Comparison of ENCODE assay signal across 27 mouse cellular contexts in the genomic region with DNA sequence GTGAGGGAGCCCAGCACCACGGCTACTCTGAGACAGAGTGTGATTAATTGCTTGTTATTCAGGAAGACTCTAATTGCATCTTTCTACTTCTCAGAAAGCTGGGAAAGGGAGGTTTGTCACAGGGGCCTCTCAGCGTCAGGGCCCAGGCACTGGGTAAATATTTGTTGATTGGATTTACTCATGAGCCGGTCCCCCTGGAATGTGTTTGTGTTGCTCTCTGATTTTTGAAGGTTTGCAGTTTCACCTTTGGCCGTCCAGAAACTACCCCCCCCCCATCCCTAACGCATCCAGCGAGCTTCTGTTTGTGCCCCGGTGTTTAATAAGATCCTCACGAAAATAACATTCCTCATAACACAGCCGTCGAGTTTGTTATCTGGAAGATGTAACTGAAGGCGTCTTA.
DNase-seq lines count a peak whose midpoint lies in the region; ATAC-seq and TF ChIP-seq lines count a peak whose summit lies in the region.
"Had no signal": no experiment of that assay in that cellular context is flagged by ENCODE, and none has a peak within 500 bp of the region (broad histone marks: within the 10 kb centered on the region; RNA-seq: fewer than 3 reads in every experiment).

No protein-coding gene starts in this region.

- H3K36me3 ChIP-seq in liver, embryonic 11.5 days (ENCODE audit: control insufficient read depth, insufficient read depth, low read length): peaks cover 6% of the 10 kb centered on the region
- H3K36me3 ChIP-seq in hindbrain, postnatal 0 days (ENCODE audit: insufficient read depth, low read length): no peaks in the 10 kb centered on the region
- no peaks in the 10 kb centered on the region for H3K36me3 ChIP-seq in liver, embryonic 16.5 days (ENCODE audit: control insufficient read depth, insufficient read depth)
- H3K36me3 ChIP-seq in neural tube, embryonic 15.5 days: no peaks in the 10 kb centered on the region

- H3K4me3 ChIP-seq in liver, embryonic 11.5 days (ENCODE audit: low read depth, low read length): no peak overlapping the region
- peak overlapping the region; percentile 45; the same call in 1 of the 2 replicates for H3K4me3 ChIP-seq in hindbrain, postnatal 0 days (ENCODE audit: low read length)
- H3K4me3 ChIP-seq in liver, embryonic 16.5 days (ENCODE audit: low read depth, low read length): no peak overlapping the region
- H3K4me3 ChIP-seq in neural tube, embryonic 15.5 days (replicated peaks): peak overlapping the region; percentile 14
- H3K4me3 ChIP-seq: forebrain, embryonic 13.5 days; heart, adult 2 months; heart, embryonic 13.5 days; myocyte had no signal

- no peak overlapping the region for H3K9ac ChIP-seq in liver, embryonic 11.5 days (ENCODE audit: low read depth, low read length)
- peak overlapping the region; percentile 44; the same call in 1 of the 2 replicates for H3K9ac ChIP-seq in hindbrain, postnatal 0 days (replicated peaks; ENCODE audit: low read length)
- H3K9ac ChIP-seq in liver, embryonic 16.5 days (ENCODE audit: low read depth, low read length): no peak overlapping the region; the same call in 1 of the 2 replicates
- H3K9ac ChIP-seq in neural tube, embryonic 15.5 days (replicated peaks): no peak overlapping the region; the same call in 1 of the 2 replicates
- H3K9ac ChIP-seq: forebrain, embryonic 13.5 days; heart, embryonic 13.5 days; liver, embryonic 14.5 days had no signal

- no peak for TF ChIP-seq CTCF in hindbrain, postnatal 0 days (IDR thresholded peaks at IDR 0.05; ENCODE audit: low read depth)

- ATAC-seq in liver, embryonic 11.5 days (replicated peaks; ENCODE audit: low FRiP score): no peak
- ATAC-seq in hindbrain, postnatal 0 days: no peak
- ATAC-seq in liver, embryonic 16.5 days (ENCODE audit: low read depth): peak; percentile 63
- no peak for ATAC-seq in neural tube, embryonic 15.5 days (ENCODE audit: low FRiP score)
- ATAC-seq: forebrain, embryonic 13.5 days; inflammation-experienced regulatory T-cells, adult 6 months; lung, postnatal 0 days; Patski had no signal

- DNase-seq in liver, embryonic 11.5 days (ENCODE audit: low spot score): no peak
- DNase-seq in liver: no peak
- DNase-seq in hindbrain, postnatal 0 days (ENCODE audit: low spot score): no peak
- DNase-seq in cerebellum, adult 11-12 months: no peak
- no peak for DNase-seq in kidney, postnatal 14 days
- DNase-seq: B cell, adult 2 months; cerebellum, adult 18-20 months; cerebellum, postnatal 14 days; gastrocnemius, postnatal 36 days; heart, adult 2 months; heart, postnatal 14 days; kidney, adult 18-20 months; layer of hippocampus, adult 9-11 months; retina, postnatal 1 day; thymus, postnatal 14 days had no signal

- H3K4me1 ChIP-seq in liver, embryonic 11.5 days (replicated peaks; ENCODE audit: control insufficient read depth, insufficient read depth, low read length): peaks cover 23% of the 10 kb centered on the region
- peaks cover 7% of the 10 kb centered on the region for H3K4me1 ChIP-seq in hindbrain, postnatal 0 days (ENCODE audit: insufficient read depth, low read length)
- no peaks in the 10 kb centered on the region; the same call in 1 of the 2 replicates for H3K4me1 ChIP-seq in liver, embryonic 16.5 days (ENCODE audit: control insufficient read depth, low read depth, low read length)
- H3K4me1 ChIP-seq in neural tube, embryonic 15.5 days: peaks cover 38% of the 10 kb centered on the region

- H3K4me2 ChIP-seq in liver, embryonic 11.5 days: no peak overlapping the region
- H3K4me2 ChIP-seq in hindbrain, postnatal 0 days (ENCODE audit: low read depth, low read length): peak overlapping the region; percentile 57
- no peak overlapping the region for H3K4me2 ChIP-seq in liver, embryonic 16.5 days (ENCODE audit: low read depth, low read length)
- H3K4me2 ChIP-seq in neural tube, embryonic 15.5 days: peak overlapping the region; percentile 81
- H3K4me2 ChIP-seq: forebrain, embryonic 13.5 days; heart, embryonic 13.5 days had no signal

- peak overlapping the region; percentile 38; the same call in 1 of the 2 replicates for H3K27ac ChIP-seq in liver, embryonic 11.5 days (ENCODE audit: low read depth, low read length)
- H3K27ac ChIP-seq in hindbrain, postnatal 0 days: no peak overlapping the region
- H3K27ac ChIP-seq in liver, embryonic 16.5 days (ENCODE audit: low read length): peak overlapping the region; percentile 52; the same call in 1 of the 2 replicates
- no peak overlapping the region for H3K27ac ChIP-seq in neural tube, embryonic 15.5 days (replicated peaks)
- H3K27ac ChIP-seq: forebrain, embryonic 13.5 days; heart, adult 2 months; heart, embryonic 13.5 days; liver, embryonic 14.5 days; macrophage had no signal

- no peaks in the 10 kb centered on the region for H3K9me3 ChIP-seq in liver, embryonic 11.5 days (ENCODE audit: control insufficient read depth, low read length)
- no peaks in the 10 kb centered on the region for H3K9me3 ChIP-seq in hindbrain, postnatal 0 days (ENCODE audit: low read length)
- H3K9me3 ChIP-seq in liver, embryonic 16.5 days (replicated peaks; ENCODE audit: control insufficient read depth, low read length): no peaks in the 10 kb centered on the region
- no peaks in the 10 kb centered on the region for H3K9me3 ChIP-seq in neural tube, embryonic 15.5 days (replicated peaks)
- H3K9me3 ChIP-seq: forebrain, embryonic 13.5 days; G1E; heart, embryonic 13.5 days had no signal

- no peaks in the 10 kb centered on the region for H3K27me3 ChIP-seq in liver, embryonic 11.5 days (replicated peaks; ENCODE audit: control insufficient read depth, insufficient read depth, low read length)
- H3K27me3 ChIP-seq in hindbrain, postnatal 0 days (ENCODE audit: insufficient read depth, low read length): no peaks in the 10 kb centered on the region
- H3K27me3 ChIP-seq in liver, embryonic 16.5 days (ENCODE audit: control insufficient read depth, insufficient read depth, low read depth, low read length): no peaks in the 10 kb centered on the region
- H3K27me3 ChIP-seq in neural tube, embryonic 15.5 days (replicated peaks): no peaks in the 10 kb centered on the region
- H3K27me3 ChIP-seq: CH12.LX; forebrain, embryonic 13.5 days; Patski had no signal

- 49% methylated on average over 11 of the region's 11 CpGs for WGBS in liver, embryonic 11.5 days
- WGBS in hindbrain, postnatal 0 days: 66% methylated on average over 11 of the region's 11 CpGs
- WGBS in liver, embryonic 16.5 days (ENCODE audit: insufficient replicate concordance): 66% methylated on average over 11 of the region's 11 CpGs
- 74% methylated on average over 11 of the region's 11 CpGs for WGBS in neural tube, embryonic 15.5 days

Comparison
In these comparisons a context has a peak if more than half of its experiments do, and no peak if none do; other contexts are left out.
1. H3K27ac ChIP-seq: peak in liver, embryonic 11.5 days (single experiment) and liver, embryonic 16.5 days (single experiment); none in hindbrain, postnatal 0 days (single experiment) and neural tube, embryonic 15.5 days (single experiment).
2. H3K4me2 ChIP-seq: peak in hindbrain, postnatal 0 days (single experiment) and neural tube, embryonic 15.5 days (single experiment); none in liver, embryonic 11.5 days (single experiment) and liver, embryonic 16.5 days (single experiment).
3. H3K4me3 ChIP-seq: peak in hindbrain, postnatal 0 days (single experiment) and neural tube, embryonic 15.5 days (single experiment); none in liver, embryonic 11.5 days (single experiment) and liver, embryonic 16.5 days (single experiment).